Mouse (Mus musculus) spleen, postnatal 10 days (tissue): ENCODE data around the gene Limch1.

Source experiments
- DNase-seq, 2 experiments: peaks; one replicate each; pipeline ENCODE4 v3.0.0; 2021 to 2022; ENCODE audit warnings: low spot score in 2 of 2

Gene Limch1

DNA sequence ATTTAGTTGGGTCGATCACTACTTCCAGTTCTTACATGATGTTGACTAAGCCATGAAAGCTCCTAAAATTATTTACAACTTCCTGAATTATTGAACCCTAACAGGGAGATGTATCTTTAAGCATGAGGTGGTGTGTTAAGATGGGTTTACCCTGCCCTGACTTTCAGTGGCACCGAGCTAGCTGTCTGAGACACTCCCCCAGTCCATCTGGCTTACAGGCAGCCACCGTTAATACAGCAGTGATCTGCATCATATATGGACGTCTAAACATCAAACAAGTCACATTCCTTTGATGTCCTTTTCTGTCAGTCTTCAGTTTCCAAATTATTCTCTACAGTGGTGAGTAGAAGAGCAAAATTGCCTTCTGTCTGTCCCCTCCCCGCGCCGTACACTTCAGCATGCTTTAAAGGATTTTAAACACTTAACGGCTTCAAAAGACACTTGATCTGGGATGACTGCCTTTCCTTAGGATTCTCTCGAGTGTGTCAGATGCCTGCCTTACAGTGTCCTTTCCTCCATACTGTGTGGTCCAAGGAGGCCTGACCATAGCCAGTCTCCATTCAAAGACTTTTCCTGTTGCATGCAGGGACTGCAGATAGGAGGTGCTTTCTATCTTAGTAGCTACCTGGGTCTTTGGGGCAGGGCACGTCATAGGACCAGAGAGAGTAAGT, 187.6 kb downstream of the Limch1 start:
- no peak for DNase-seq

DNA sequence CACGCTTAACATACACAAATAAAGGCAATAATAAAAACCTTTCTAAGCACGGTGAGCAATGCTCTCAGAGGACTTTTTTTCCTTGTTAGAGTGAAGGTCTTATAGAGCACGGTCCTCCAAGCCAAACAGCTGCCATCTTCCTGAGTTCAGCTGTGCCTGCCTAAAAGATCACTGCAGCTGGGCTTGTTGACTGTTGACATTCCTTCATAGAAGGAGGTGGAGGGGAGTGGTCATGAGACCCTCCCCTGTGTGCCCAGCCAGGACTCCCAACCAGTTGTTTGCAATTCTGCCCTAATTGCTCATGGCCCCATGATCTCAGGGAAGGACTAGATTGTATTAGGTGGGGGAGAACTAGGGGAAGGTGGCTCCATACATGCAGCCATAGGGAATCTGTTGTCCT, 189.0 kb downstream of the Limch1 start:
- DNase-seq = no peak

DNA sequence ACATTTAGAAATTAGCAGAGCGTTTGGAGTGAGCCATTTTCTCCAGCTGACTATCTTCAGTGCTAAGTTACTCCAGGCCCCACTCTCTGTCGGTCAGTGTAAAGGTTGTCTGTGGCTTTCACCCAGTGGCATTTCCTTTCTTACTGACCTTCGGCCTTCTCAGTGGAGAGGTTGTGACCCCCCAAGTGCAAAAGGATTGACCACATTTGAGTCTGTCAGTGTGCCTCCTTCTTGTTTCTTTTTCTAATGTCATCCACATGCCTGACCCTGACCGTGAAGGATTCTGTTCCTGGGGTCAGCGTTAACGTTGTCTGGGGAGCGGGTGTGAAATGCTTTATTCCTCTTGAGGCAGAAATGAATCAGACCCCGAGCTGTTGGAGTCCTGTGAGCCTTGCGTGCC, 191.7 kb downstream of the Limch1 start:
- no peak for DNase-seq

DNA sequence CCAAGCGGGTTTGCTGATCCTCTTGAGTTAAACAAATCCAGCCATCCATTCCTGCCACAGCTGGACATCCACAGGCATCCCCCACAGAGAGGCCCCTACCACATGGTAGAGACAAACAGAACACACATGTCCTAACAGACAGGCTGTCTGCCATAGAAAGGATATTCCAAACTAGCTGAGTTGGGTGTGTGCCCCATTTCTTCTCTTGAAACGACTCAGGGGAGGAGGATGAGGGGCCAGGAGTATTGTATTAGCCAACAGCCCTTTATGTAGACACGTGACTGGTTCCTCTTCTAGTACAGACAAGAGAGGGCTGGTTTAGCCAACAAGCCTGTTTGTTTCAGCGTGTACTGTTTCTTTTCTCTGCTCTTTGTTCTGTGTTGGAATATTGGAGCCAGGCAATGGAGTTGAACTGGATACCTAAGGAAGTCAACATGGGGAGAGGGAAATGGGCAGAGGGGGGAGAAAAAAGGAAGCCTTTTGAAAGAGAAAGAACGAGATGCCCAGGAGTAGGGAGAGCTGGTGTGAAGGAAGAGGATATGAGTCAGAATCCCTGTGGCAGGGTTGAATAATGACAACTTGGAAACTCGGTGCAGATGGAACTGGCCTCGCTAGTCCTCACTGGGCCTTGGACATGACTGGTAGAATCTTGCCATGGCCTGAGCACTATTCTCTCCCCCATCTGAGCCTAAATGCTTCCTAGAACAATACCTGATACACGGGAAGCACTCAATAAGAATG, 196.3 kb downstream of the Limch1 start:
- no peak for DNase-seq

DNA sequence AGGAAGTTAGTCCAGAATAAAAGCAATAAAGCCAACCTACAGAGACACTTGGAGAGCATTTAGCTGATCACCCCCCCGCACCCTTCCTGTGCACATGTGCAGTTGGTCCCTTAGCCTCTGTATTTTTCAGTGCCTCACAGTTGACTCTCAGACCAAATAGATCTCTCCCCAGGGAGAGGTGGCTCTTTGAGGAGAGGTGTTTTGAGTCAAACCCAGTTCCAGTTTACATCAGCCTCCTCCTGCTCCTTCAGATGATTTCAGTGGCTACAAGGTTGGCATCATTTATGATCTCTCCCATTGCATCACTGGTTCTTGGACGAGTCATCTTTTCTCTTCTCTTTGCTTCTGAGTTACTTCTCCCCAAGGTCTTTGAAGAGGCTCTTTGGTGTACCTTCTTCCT, 197.3 kb downstream of the Limch1 start:
- no peak for DNase-seq

DNA sequence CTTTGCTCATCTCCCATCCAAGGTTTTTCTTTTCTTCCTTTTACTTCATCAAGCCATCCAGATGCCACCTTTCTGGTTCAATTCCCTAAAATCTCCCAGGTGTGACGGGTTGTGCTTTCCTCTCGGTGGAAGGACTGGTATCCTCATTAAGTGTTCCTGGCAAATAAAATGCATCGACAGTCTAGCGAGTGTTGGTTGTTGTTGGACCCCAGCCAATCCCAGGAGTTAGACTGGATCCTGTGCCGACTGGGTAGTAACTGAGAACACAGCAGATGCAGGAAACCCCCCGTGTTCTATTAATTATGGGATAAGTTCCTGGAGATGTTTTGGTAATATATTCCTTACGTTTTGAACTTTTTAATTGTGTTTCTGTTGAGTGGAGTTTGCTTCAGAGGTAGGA, 197.9 kb downstream of the Limch1 start:
- no peak for DNase-seq

DNA sequence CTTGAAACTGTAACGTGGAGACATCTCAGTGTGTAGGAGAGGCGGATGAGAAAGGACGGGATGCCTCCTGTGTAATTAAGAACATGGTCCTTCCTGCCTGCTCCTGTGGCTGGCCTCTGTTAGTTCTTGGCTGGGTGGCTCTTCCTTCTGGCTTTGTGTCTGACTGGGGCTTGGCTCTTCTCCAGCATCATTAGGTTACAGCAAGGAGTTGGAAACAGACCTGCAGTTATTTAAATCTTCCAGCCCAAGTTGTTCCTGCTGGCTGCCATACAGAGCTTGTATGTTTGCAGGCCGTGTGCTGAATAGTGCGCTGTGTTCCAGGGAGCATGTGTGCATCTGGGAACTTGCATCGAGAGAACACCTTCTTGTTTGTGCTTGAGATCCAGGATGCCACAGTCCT, 202.3 kb downstream of the Limch1 start:
- no peak for DNase-seq

DNA sequence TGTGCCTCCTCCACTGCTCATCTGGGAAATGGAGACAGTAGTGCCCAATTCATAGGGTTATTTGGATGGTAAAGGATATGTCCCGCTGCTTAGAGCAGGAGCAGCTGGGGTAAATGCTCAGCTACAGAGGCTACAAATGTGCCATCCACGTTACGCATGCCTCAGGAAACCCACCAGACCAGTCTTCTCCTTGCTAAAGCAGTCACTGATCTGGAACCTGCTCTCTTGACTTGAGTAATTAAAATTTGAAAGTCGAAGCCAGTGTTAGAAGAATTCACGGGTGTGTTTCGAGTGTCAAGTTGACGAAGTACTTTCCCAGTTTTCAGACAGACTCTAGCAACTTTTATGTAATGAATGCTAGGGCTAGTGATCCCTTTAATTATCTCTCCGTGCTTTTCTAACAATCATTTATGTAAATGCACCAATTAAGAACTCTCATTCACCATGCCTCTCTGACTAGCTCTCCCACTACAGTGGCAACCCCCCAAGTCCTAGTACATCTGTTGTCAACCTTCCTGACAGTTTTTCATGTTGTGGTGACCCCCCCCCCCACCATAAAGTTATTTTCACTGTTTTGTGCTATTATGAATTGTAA, 203.6 kb downstream of the Limch1 start:
- DNase-seq = no peak

DNA sequence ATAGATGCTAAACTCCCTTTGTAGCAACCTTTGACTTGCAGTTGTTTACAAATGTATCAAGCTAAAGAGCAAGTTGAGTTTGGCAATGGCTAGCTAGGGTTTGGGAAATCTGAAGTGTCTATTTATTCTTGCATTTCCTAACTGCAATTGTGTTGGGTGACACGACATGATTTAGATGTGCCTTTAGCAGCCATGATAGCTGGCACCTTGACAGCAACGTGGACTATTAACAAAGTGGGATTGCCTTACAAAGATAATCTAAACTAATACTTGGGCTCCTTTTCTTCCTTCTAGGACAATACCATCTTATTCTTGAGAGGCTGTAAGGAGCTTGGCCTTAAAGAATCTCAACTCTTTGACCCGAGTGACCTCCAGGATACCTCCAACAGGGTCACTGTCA, 207.7 kb downstream of the Limch1 start:
- no peak for DNase-seq

DNA sequence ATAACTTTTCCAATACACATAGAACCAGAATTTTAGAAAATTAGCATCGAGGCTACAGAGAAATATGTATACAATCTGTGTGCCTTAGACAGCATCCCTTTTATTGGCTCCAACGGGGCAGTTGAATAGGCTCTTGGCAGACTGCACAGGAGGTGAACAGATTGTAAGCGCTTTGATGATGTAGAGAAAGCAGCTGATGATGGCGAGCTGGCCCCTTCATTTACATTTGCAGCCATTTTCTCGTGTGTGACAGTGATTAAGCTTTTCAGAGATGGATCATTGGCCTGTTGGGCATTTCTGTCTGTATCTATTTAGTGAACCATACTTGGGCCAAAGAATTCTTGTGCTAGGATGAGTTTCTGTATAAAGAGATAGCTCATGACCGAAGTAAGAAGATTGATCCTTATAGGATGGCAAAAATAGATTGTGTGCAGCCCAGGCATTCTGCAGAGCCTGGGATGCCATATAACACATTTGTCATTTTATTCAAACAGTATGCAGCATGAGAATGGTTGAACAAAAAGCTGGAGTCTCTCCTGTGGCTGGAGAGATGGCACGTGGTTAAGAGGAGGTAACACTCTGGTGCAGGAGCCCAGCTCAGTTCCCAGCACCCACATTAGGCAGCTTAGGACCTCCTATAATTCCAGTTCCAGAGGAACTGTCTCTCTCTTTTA, 208.5 kb downstream of the Limch1 start:
- no peak for DNase-seq

DNA sequence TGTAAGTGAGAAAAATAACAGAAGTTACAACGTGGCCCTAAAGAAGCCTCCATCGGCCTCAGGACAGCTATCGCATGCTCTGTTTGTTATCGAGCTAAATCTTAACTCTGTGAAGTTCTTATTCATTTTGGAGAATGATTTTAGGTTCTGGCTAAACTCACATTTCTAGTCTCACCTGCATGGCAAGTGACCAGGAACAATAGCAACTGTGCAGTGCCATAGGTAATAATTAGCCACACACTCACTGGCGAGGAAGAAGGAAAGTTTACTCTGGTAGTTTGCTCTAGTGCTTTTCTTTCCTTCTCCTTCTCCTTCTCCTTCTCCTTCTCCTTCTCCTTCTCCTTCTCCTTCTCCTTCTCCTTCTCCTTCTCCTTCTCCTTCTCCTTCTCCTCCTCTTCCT, 209.6 kb downstream of the Limch1 start:
- DNase-seq = no peak

DNA sequence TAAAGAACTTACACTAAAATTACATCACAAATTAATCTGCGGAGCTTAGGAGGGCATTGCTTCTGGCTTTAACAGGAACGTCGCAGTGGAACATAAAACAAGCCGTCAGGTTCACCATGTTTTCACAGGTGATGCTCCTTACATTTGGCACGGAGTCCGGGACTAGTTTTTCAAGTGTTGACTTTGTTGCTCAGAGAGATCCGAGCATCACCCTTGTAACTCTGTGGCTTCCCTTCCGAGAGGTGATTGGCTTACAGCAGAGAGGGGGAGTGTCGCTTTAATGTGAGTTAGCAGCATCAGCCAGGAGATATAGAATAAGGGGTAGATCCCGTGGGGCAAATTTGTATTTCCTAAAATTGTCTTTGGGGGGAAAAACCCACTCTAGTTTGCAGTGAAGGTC, 212.0 kb downstream of the Limch1 start:
- DNase-seq = no peak

DNA sequence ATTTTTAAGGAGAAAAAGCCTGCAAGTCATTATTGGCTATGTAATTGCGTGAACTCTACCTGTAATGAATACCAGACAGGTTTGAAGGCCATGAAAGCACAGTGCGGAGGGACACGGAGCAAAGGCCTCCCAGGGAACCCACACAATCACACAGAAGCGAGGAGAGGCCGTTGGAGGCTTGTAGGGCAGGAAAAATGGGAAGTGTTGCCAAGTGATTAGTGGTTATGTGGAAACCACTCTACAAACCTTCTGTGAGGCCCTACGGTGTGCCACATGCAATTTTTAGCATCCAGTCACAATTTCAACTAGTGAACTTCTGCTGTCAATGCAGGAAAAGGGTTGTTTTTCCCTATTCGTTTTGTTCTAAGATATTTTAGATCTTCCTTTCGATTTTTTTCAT, 212.5 kb downstream of the Limch1 start:
- DNase-seq = no peak

DNA sequence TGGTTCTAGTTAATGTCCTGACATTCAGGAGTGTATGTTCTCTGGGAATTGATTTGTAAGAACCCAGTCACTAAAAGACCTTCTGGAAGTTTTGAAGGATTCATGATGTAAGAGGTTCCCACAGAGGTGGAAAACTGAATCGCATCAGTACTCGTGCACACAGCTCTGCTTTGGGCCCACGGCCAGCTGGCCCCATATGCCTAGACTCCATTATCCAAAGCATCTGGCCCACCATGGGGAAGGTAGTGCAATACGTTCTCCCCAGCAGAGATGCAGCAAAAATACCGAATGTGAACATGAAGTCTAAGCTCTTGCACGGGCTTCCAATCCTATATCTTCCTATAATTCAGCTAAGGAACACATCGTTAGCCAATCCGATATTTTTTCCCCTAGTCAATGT, 214.3 kb downstream of the Limch1 start:
- DNase-seq = no peak

DNA sequence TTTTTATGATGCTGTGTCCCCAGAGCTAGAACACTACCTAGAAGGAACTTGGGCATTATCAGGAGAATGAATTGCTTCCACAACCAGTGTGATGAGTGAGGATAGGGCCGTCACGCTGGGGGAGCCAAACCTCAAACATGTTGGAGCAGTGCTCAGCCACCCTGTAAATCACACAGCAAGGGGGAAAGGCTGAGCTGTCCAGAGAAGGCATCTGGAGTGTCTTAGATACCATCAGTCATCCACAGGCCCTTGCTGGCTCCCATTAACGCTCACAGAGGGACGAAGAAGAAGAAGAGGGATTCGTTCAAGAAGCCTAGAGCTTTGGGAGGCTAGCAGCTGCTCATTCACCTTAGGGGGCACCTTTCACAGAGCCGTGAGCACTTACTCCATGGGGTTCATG, 219.8 kb downstream of the Limch1 start:
- DNase-seq = no peak

DNA sequence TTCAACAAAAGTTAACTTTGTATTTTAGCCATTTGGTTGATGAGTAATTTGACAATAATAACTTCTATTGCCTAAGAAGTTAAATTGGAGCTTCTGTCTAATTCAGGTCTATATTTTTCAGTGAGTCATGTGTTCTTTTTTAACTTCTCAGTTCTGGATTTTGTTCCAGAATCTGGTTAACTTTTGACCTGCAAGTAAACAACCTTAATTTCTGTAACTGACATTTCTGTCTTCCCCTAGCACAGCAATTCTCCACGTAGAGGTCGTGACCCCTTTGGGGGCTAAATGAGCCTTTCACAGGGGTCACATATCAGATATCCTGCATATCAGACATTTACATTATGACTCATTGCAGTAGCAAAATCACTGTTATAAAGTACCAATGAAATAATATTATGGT, 221.5 kb downstream of the Limch1 start:
- DNase-seq = no peak

DNA sequence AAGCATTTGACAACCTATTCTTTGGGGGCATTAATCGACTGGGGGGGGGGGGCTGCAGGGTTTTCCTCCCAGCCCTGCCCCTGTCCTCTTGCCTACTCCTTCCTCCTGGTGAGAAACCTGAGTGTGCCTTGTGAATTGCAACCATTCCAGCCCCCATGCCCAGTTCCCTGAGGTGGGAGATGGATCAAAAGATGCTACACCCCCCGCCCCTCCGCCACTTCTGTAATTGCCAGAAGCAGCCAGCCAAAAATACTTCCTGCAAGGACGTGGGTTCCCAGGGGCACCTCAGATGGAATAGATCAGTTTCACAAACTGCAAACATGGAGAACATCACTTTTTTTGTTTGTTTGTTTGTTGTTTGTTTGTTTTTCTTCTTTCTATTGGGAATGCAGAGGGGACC, 222.0 kb downstream of the Limch1 start:
- DNase-seq = no peak

DNA sequence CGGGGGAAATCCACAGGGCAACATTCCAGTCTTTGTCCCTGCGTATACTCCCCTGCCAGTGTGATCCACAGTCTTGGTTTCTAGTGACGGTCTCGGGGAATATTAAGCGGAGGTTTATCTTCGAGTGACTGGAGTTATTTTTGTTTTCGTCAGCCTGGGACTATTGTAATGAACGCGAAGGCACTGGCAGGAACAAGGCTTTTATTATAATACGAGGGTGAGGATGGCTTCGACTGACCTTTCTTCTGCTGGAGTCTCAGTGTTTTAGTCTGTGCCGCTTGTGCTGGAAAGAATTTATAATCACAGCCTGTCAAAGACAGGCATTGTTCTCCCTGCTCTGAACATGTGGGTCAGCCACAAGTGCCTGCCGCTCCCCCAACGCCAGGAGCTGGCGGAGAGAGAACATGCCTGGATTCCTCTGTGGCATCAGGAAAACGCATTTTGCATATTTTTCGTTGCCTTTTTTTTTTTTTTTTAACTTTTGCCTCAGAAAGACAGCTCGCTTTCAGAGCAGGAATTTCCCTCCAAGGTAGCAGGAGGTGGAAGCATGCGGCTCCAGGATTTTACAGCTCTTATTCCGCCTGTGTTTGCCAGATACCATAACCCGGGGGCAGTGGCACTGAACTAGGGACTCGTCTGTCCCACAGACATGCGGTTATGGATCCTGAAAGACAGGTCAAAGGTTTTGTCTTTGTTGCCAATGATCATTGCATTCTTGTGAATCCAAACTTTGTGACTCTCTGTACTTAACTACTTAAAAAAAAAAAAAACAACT, 222.6 kb downstream of the Limch1 start:
- no peak for DNase-seq

DNA sequence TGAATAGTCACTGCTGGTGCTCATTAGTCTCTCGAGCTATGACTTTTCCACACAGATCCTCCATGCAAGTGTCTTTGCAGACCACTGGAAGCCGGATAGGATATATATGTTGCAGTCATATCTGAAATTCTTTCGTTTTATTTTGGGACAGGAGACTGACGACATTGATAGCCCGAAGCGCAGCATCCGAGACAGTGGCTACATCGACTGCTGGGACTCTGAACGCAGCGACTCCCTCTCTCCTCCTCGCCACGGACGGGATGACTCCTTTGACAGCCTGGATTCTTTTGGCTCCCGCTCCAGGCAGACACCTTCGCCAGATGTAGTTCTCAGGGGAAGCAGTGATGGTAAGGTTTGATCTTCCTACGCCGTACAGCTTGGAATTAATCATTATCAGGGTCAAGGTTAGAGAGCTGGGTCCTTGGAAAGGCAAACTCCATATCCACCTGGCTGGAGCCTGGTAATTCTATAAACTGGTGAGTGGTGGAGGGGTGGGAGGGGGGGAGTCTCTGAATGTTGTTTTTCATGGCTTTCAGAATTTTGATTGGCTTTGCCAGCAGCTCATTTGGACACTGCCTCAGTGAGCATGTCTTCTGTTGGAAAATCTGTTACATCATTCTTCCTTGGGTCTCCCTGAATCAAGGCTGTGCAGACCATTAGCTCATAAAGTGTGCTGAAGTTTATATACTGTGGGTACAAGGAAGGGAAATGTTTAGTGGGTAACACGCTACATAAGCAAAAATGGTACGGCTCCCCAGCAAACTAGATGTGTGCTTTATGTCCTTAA, 223.5 kb downstream of the Limch1 start:
- no peak for DNase-seq

DNA sequence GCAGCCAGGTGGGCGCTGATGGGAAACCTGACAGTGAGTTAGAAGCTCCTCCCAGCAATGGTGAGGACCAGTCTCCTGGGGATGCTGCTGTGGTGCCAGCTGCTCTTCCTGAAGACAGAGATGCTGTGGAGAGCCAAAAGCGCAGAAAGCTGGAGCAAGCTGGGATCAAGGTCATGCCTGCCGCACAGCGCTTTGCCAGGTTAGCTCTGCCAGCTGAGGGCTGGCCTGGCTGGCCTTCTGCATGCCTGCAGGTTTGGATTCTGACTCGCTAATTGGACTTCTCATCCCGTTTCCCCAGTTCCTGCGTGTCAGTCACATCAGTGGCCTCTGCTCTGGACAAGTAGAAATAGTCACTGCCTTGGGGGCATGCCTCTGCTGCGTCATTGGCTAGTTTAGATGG, 230.0 kb downstream of the Limch1 start:
- no peak for DNase-seq
